Mouse (Mus musculus): ENCODE results near the gene Mocs1. TPM values are rescaled to one million over a fixed set of nuclear protein-coding genes. Genes with fewer than 3 reads are reported as not detected.

Gene Mocs1
- polyA plus RNA-seq (2012; rRNA removed; ENCODE audit: low replicate concordance), result 74.5 and 74.6 TPM in 2 replicates

DNA sequence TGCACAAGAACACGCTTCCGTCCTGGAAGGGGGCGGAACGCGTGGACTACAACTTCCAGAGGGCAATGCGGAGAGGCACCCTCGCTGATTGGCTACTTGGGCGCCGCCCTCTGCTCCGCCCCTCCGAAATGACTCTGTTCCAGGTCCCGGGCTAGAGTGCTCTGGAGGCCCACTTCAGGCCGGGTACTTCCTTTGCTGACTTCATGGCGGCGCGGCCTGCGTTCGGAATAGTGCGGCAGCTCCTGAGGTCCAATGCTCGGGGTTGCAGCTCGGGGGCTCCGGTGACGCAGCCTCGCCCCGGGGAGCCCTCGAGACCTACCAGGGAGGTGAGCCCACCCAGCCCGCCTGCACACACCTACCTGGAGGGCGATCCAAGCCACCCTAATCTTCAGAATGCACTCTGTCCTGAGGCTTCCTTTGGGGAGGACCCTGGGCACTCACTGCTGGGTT, at the start of gene Mocs1:
Gene Mocs1, plus strand, starts transcription at position 124 of the 450 bp plus-strand sequence.

Other genes starting within 250 kb of the Mocs1 start
- 1.8 and 2.3 TPM in 2 replicates for gene Daam2, start 136.0 kb downstream of the Mocs1 start, polyA plus RNA-seq (2012; rRNA removed; ENCODE audit: low replicate concordance)
- 0.06 and 0.09 TPM in 2 replicates for gene Kif6, start 186.8 kb downstream of the Mocs1 start, polyA plus RNA-seq (2012; rRNA removed; ENCODE audit: low replicate concordance)